Mouse (Mus musculus) lung, postnatal 4 days (tissue): Measurements from ENCODE around the gene Rnf224.

ENCODE experiments used
- DNase-seq, 2 experiments: peaks; one replicate each; pipeline ENCODE4 v3.0.0; 2021

Gene Rnf224

DNA sequence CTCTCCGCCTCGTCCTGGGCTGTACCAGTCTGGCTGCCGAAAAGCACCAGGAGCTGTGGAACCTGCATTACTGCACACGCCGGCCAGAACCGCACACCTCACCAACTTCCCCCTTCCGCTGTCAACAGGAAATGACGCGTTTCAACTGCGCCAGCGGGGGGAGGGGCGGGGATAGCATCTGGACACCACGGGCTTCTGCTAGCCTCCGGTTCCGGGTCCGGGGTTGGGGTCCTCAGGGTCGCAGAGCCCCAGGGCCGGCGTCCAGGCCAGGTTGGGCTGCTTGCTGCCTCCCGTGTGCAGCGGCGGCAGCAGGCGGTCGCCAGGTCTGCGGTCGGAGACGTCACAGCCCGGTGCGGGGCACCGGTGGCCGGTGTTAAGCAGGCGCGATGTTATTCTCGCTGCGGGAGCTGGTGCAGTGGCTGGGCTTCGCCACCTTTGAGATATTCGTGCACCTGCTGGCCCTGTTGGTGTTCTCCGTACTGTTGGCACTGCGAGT, 18.7 kb upstream of the Rnf224 start, which contains the start of gene Tmem203:
TSS of gene Tmem203 (plus strand) at position 156 of the 496 bp plus-strand sequence.
- DNase-seq, result peak; percentile 88 to 89

DNA sequence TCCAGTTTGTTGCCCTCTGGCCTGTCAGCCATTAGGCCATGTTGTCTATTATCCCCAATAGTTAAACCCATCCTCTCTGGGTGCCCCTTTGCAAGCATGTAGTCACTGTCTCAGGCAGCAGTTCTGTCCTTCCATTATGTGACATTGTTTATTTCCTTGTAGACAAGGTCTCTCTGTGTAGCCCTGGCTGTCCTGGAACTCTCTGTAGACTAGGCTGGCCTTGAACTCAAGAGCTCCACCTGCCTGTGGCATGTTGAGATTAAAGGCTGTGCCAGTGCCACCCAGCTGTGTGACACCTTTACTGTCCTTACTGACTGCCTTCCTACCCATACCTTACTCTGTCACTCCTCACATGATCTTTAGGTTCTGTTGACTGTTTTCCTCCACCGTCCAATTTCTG, 15.7 kb upstream of the Rnf224 start:
- DNase-seq, result peak in 1 of 2 experiments; percentile 40

DNA sequence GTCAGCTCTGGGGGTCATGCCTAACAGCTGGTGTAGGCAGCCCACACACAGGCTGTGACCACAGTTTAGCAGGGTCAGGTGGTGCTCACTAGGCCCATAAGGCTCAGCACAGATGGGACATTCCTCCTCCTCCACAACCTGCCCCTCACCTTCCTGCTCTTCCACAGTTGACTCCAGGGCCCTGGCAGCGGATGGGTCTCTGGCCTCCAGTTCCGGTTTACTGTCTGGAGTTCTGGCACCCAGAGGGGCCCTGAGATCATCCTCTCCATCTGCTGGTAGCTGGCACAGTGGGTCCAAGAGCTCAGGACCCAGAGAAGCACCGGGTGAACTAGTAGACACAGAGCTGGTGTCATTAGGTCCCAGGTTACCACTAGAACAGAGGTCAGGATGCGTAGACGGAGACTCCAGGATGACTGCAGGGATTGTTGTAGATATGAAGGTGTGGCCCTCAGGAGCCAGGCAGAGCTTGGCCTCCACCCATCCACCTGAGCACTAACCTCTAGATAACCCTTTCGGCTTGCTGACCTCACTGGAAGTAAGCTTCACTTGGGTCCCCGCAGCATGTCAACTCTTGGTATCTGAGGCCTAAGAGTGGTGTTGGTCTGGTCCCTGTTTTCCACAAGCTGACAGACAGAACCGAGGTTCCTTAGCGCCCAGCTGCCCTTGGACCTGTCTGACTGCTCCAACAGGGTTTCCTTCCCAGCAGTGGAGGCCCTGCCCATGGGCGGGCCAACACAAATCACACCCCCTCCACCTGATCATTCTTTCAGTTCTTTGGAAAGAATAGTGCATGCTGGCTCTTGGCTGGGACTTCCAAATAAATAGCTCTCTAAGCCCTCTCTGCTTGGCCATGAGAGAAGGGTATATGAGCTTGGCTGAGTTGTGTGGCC, 9.8 kb upstream of the Rnf224 start, which contains the start of gene AL732309.1:
TSS of gene AL732309.1 (minus strand) at position 681 of the 890 bp plus-strand sequence.
- no peak for DNase-seq

DNA sequence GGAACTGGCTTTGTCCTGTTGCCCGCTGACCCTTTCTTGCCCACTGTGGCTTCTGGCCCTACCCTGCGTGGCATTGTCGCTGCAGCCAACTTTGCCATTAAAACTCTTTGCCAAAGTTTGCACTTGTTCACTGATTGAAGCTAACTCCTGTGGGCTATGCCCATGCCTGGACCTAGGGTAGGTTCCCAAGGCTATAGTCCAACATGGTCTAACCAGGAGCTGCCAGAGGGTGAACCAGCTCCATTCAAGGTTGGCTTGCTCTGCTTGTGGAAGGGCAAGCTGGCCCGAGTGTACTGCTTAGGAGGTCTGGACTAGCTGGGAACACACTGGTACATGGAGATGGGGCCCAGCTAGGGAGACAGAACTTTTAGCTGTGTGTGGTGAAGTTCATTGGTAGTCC, 7.6 kb upstream of the Rnf224 start:
- no peak for DNase-seq

DNA sequence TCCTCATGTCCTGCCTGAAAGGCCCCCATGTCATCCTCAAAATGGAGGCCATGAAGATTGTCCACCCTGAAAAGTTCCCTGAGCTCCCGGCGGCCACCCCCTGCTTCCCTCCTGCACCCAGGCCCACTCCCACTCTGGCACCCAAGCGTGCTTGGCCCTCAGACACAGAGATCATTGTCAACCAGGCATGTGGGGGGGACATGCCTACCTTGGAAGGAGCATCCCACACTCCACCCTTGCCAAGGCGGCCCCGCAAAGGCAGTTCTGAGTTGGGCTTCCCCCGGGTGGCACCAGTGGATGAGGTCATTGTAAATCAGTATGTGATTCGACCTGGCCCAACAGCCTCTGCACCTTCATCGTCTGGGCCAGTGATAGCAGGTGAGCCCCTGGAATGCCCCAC, 6.8 kb upstream of the Rnf224 start:
- no peak for DNase-seq

DNA sequence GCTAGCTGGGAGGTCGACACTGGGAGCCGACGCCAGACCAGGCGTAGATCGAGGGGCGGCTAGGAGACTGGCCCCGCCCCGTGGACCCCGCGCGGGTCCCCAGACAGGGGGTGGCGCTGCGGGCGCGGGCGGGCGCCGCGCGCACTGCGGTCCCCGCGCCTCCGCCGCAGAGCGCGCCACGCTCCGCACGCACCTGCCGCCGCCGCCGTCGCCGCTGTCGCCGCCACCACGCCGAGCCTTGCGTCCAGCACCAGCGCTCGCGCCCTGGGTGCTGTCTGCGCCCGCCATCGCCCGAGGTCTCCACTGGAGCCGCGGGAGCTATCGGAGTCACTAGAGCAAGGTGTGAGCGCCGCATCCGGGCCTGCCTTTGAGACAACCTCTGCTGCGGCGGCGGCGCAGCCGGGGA, 5.5 kb upstream of the Rnf224 start, which contains the start of the genes Rnf208 and Cysrt1:
TSS of gene Rnf208 (plus strand) at position 155 of the 406 bp plus-strand sequence.
TSS of gene Cysrt1 (minus strand) at position 352 of the 406 bp plus-strand sequence.
- no peak for DNase-seq

DNA sequence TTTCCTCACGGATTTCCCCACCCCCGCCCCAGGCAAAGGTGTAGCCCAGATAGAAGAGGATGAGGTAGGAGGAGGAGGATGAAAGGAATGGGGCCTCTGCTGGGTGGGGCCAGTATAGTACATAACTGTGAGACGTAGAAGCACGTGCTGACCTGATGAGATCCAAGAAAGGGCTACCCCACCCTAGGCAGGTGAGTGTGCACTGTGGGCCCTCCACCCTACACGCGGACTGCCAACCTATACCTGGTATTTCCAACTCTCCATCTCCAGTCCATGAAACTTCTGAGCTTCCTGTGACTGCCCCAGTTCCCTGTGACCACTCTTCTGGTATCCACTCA, 4.8 kb upstream of the Rnf224 start:
- no peak for DNase-seq

DNA sequence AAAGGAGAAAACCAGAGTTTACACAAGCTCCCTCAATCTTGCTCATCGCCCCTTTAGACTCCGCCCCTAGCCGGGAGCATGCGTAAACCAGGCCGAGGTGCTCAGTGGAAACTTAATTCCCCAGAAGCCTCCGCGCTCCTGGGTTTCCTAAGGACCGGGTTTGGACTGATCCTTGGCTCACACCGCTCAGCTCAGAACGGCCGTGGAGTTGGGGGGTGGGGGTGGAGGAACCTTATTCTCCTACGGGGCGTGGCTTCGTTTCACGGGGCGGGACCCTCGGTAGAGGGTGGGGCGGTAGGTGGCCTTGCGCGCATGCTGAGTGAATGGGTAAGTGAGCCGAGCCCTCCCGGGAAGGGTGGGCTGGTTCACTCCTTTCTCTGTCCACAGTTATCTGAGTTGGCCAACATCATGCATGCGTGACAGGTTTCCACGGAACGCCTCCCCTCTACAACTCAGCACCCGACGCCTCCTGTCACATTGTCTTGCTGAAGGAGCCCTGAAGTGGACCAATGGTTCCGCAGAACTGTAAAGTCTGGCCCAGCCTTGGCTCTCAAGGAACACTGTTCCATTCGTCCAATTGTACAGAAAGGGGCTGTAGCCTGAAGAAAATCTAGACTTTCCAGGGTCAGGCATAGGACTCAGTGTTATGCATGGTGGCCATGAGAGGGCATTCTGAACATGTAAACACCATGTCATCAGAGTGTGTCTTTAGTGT, 4.3 kb upstream of the Rnf224 start:
- peak; percentile 77 to 85 for DNase-seq

DNA sequence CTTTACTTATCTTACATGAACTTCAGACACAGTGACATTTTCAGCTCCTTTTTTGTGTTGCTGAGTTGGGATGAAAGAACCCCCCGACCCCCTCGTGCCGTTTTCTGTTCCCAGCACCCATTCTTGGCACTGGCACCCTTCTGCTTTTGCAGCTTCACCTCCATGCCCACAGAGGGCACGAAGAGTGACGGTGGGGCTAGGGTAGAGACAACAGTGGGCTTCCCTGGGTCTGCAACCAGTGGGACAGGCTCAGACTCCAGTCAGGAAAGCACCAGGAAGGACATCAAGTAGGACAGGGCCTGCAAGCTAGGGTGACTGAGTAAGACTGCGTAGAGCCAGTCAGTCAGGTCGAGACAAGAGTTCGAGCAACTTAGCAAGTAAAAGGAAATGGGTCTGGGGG, 3.7 kb upstream of the Rnf224 start:
- DNase-seq, result no peak

DNA sequence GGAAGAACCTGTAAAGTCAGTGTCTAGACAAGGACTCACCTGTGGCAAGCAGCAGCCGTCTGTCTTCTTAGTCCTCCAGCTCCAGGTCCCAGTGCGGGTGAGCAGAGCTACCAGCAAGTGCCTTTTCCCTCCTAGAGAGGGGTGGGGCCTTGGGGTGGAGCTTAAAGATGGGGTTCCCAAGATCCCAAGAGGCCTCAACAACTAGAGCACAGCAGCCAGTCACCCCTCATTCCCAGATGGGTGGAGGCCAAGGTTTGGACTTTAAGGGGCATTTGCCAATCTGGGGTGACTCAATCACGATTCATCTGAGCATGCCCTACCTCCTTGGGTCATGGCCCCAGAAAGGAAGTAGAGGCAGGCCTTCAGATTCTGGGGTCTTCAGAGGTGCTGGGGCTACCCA, 3.2 kb upstream of the Rnf224 start:
- no peak for DNase-seq

DNA sequence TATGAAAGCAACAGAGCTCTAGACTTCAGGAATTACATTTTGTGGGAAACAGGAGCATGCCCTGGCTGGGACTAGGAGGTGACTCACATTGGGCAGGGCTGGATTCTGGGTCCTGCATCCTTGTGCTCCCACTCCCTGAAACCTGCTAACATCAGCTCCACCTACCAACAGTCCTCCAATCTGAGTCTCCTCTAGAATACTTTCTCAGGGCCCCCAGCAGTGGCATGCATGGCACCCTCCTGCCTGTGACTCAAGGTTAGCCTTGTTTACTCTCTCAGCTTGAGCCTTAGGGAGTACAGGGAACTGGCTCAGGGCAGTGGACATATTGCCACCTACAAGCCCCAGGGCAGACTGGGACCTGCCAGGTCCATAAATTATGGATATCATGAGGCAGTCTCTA, 1.5 kb upstream of the Rnf224 start:
- DNase-seq, result no peak

DNA sequence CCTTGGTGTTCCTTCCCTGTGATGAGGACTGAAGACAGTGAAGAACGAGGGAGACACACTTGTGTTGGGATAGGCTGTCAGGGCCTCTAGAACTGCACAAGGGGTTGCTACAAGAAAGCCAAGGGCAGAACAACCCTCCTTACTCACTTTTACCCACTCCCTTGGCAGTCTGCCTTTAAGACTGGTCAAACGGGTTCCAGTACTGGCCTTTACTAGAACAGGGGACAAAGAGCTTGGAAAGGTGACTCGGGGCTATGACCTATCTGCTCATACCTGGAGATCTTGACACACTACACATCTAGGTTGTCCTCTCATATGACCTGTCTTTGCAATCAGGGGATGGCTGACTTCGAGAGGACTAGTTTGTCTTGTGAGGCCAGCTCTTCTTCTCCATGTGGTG, 935 bp upstream of the Rnf224 start:
- peak in 1 of 2 experiments; percentile 64 for DNase-seq

DNA sequence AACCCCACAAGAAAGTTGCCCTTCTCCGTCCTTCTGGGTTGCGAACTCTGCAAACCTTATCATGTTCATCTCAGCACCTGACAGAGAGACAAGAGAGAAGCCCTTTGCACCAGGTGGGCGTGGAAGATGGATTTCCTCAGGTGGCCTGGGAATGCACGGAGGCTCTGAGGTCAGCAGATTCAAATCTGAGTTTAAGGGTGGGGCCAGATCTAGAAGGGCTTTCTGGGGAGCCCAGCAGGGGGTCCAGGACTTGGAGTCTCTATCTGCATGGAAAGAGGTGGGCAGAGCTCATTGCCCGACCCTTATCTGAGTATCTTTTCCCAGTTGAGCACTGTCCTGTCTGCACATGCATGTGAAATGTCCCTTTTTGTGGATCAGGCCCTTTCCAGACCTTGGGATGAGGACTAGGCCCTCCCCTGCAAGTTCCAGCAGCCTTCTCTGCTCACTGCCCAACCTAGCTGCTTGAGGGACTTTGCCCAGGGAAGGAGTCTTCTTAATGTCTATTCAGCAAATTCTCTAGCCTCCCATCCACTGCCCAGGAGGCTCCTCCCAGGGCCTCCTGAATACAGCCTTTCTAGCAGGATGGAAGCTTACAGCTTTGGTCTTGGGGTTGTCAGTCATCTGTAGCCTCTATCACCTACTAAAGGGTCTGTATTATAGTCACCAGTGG, 1.9 kb downstream of the Rnf224 start:
- DNase-seq, result no peak

DNA sequence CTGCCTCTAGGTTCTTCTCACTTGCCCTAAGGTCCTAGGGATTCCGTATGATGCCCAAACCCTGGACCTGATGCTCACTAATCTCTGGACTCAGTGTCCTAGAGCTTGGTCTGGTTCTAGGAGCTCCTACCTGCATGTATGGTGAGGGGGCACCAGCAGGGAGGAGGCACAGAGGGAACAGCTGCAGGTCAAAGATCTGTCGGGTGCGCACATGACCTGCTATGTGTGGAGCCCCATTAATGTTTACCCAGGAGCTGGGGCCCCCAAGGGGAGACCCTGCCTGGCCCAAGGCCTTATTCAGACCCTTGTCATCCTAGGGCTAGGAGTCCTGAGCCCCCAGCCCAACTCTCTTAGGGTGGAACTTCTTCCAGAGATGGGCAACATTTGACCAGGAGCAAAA, 2.5 kb downstream of the Rnf224 start, which contains the start of gene Slc34a3:
TSS of gene Slc34a3 (minus strand) at position 315 of the 400 bp plus-strand sequence.
- DNase-seq, result no peak

DNA sequence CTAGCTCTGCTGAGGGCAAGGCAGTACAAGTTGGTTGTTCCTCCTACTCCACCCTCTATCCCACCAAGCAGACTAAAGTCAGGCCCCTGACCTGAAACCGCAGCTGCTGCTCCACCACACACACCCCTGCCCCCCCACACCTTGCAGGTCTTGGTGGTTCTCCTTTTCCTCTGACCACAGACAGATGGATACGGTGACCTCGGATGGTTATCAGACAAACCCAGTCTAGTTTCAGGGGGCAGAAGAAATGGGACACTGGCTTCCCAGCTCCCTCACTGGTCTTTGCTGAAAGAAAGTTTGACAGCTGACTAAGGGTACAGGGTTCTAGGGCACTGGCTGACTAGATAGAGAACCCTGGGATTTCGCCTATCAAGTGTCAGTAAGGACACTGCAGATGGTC, 3.2 kb downstream of the Rnf224 start:
- DNase-seq, result no peak

DNA sequence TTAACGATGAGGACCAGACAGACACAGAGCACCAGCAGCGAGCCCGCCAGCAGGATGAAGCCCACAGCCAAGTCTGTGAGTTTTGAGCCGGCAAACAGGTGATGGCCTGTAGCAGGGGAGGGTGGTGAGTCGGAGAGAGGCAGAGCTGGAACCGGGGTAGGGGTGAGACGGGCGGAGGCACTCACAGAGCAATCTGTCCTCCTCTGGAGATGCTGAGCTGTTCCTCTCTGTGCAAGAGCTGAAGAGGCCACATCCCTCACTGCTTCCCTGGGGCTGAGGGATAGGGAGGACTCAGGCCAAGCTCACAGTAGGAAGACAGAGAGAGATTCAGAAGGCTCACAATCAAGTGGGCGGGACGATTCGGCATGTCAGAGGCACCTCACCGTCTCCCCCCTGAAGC, 5.5 kb downstream of the Rnf224 start:
- no peak for DNase-seq

DNA sequence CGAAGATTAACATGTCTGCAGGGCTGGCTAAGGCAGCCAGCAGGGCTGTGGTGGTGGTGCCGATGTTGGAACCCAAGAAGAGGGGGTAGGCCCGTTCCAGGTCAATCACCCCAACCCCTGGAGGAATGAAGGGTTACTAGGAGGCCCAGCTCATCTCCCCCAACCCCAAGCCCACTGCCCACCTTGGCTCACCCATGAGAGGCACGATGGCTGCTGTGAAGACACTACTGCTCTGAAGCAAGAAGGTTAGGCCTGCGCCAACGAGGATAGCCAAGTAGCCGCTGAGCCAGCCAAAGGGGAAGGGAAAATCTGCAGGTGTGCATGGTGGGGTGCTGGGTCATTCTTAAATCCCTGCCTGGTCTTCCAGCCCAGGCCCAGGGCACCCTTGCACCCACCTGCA, 6.0 kb downstream of the Rnf224 start:
- no peak for DNase-seq

DNA sequence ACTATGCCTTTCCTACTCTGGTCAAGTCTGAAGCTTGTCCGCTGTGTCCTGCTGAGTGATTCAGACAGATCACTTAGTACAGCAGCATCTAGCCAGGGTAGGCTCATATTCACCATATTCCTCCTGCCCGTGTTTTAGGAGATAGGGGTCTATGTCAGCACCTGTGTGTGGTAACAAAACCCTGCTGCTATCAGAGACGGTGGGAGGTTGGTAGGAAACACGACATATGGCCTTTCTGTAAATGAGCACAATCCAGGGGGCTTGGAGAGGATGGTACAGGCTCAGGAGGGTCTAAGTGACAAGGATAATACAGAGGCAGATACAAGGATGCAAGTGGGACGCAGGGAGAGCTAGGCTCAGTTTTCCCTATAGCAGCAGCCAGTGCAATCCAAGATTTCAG, 7.0 kb downstream of the Rnf224 start:
- no peak for DNase-seq

DNA sequence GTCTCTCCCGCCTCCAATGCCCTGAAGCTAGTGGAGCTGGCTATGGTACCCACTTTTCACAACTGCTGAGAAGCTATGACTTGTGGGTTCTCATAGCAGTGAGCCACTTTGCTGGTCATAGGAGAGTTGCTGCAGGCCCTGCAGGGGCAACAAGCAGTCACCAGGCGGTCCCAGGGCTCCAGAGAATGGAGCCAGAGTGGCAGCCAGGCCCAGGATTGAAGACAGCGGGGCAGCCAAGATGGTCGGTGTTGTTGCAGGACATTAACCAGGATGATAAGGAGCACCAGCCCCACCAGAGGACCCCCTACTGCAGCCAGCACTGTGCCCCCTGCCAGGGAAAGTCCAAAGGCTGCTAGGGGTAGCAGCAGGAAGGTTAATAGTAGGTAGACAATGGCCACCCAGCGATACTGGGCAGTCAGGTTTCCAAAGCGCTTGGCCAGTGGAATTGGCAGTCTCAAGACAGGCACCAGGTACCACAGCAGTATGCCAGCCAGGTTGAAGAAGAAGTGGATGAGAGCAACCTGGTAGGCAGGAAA, 7.5 kb downstream of the Rnf224 start:
- no peak for DNase-seq

DNA sequence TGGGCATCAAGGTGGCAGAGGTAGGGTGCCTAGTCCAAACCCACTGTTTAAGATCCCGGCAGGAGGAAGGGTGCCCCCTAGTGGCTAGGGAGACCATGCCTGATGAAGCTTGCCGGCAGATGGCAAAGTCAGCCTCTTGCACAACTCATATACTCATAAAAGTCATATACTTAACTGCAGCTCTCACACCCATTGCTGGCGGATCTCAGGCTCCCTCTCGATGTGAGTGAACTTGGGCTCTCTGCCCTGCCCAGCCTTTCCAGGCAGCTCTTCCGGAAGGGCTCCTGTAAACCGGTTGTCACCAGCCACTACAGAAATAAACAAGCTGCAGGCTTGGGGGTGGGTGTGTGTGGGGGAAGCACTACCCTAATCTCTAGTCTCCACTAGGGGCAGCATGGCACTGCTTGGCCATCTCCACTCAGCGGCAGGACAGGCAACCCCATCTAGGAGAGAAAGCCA, 8.1 kb downstream of the Rnf224 start:
- peak; percentile 93 to 96 for DNase-seq

DNA sequence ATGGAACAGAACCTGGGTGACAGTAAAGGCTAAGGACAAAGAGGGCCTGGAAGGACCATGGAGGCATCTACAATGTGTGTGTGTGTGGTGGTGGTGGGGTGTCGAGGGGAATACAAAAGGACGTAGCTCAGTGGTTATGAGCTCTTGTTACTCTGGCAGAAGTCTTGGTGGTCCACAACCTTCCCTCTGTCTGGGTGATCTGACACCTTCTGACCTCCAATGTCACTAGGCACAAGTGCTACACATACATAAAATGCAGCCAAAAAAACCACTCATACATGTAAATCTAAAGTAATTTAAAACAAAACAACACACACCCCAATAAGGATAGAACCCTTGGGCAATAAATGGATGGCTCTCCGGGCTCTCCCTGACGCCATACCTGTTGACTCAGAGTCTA, 9.2 kb downstream of the Rnf224 start:
- DNase-seq, result no peak

DNA sequence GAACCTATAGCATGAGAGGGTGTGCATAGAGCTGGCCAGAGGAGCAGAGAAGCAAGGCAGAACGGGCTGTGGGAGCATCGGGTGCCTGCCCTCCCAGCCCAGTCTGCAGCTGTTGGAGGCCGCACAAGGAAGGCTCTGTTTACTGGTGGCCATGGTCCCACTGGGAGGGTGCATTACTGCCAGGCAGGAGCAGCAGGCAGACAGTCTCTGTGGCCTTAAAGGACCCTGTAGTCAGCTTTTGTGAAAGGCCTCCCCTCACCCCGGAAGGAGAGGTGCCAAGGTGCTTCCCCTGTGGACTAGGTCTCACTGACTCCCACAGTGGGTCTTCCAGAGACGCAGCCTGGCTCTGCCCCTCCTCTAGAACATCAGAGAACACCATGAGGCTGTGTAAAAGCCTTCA, 9.7 kb downstream of the Rnf224 start:
- DNase-seq, result no peak
